Mouse (Mus musculus): Measurements from ENCODE around the gene Triap1. TPM values are rescaled to one million over a fixed set of nuclear protein-coding genes. Genes with fewer than 3 reads are reported as not detected.

Triap1 gene
- polyA plus RNA-seq, 1 experiment from 2014 or later, result 38.1 TPM

Other genes with a start within 250 kb of the Triap1 start
- gene Gm10401, start 242.9 kb upstream of the Triap1 start, polyA plus RNA-seq (2016; fragmentation: Nextera tagmentation; extraction: Ambion mirVana), result 14.1 and 15.7 TPM in 2 replicates
- 114 and 123 TPM in 2 replicates for gene Acads, start 221.9 kb upstream of the Triap1 start, polyA plus RNA-seq (2016; fragmentation: Nextera tagmentation; extraction: Ambion mirVana)
- 22.8 and 23.2 TPM in 2 replicates for gene Unc119b, start 206.2 kb upstream of the Triap1 start, polyA plus RNA-seq (2016; fragmentation: Nextera tagmentation; extraction: Ambion mirVana)
- 103 and 105 TPM in 2 replicates for gene Mlec, start 183.0 kb upstream of the Triap1 start, polyA plus RNA-seq (2016; fragmentation: Nextera tagmentation; extraction: Ambion mirVana)
- gene Cabp1, start 146.8 kb upstream of the Triap1 start, polyA plus RNA-seq (2016; fragmentation: Nextera tagmentation; extraction: Ambion mirVana), result 0.34 and 0.54 TPM in 2 replicates
- 63.2 and 68.6 TPM in 2 replicates for gene Pop5, start 105.4 kb upstream of the Triap1 start, polyA plus RNA-seq (2016; fragmentation: Nextera tagmentation; extraction: Ambion mirVana)
- 152 and 175 TPM in 2 replicates for gene Rnf10, start 68.3 kb upstream of the Triap1 start, polyA plus RNA-seq (2016; fragmentation: Nextera tagmentation; extraction: Ambion mirVana)
- gene Coq5, start 61.6 kb upstream of the Triap1 start, polyA plus RNA-seq (2016; fragmentation: Nextera tagmentation; extraction: Ambion mirVana), result 76.0 and 79.9 TPM in 2 replicates
- gene Dynll1, start 40.2 kb upstream of the Triap1 start, polyA plus RNA-seq (2016; fragmentation: Nextera tagmentation; extraction: Ambion mirVana), result 1,319 and 1,320 TPM in 2 replicates
- gene Srsf9, start 14.0 kb upstream of the Triap1 start, polyA plus RNA-seq (2016; fragmentation: Nextera tagmentation; extraction: Ambion mirVana), result 147 and 160 TPM in 2 replicates
- gene Gatc, start within 50 bp of the Triap1 start, polyA plus RNA-seq (2016; fragmentation: Nextera tagmentation; extraction: Ambion mirVana), result 24.2 and 26.1 TPM in 2 replicates
- gene Cox6a1, start 7.8 kb downstream of the Triap1 start, polyA plus RNA-seq (2016; fragmentation: Nextera tagmentation; extraction: Ambion mirVana), result 1,284 and 1,325 TPM in 2 replicates
- 6.7 and 6.8 TPM in 2 replicates for gene Msi1, start 88.4 kb downstream of the Triap1 start, polyA plus RNA-seq (2016; fragmentation: Nextera tagmentation; extraction: Ambion mirVana)
- gene Pla2g1b, start 125.0 kb downstream of the Triap1 start, polyA plus RNA-seq (2016; fragmentation: Nextera tagmentation; extraction: Ambion mirVana), result 0.72 and 1.3 TPM in 2 replicates
- 14.7 and 18.0 TPM in 2 replicates for gene Sirt4, start 143.5 kb downstream of the Triap1 start, polyA plus RNA-seq (2016; fragmentation: Nextera tagmentation; extraction: Ambion mirVana)
- gene Pxn, start 165.5 kb downstream of the Triap1 start, polyA plus RNA-seq (2016; fragmentation: Nextera tagmentation; extraction: Ambion mirVana), result 41.1 and 41.7 TPM in 2 replicates
- 949 and 971 TPM in 2 replicates for gene Rplp0, start 218.2 kb downstream of the Triap1 start, polyA plus RNA-seq (2016; fragmentation: Nextera tagmentation; extraction: Ambion mirVana)
- 43.1 and 47.0 TPM in 2 replicates for gene Gcn1l1, start 224.0 kb downstream of the Triap1 start, polyA plus RNA-seq (2016; fragmentation: Nextera tagmentation; extraction: Ambion mirVana)